Mouse (Mus musculus): ENCODE data around the gene Slc39a11.

DNA sequence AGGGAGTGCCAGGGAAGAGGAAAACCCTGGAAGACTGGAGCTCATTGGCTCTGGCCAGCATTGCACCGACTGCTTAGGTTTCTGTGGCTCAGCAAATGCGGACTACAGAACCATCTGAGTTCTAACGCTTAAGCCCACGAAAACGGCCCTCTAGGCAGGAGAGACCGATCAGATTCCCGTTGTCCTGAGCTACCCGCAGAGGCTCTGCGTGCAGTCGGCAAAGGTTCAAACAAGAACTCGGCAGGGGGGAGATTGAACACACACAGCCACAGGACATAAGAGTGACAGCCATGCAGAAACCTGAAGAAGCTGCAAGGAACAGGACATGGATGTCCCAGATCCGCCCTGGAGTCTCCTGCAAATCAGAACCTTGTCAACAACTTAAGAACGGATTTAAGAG lies 286.1 kb downstream of the Slc39a11 start:
- TF ChIP-seq POLR2A (IDR thresholded peaks at IDR 0.05; ENCODE audit: borderline replicate concordance, extremely low read depth, low read depth, low read length) (no peak), CTCF (IDR thresholded peaks at IDR 0.05; ENCODE audit: insufficient read depth, low read length) (no peak)
